Mouse (Mus musculus): ENCODE measurements around the gene Mreg. TPM values are rescaled to one million over a fixed set of nuclear protein-coding genes. Genes with fewer than 3 reads are reported as not detected.

Gene Mreg
- total and polyA plus RNA-seq, 3 experiments: 50.6 to 69.8 (median 52.4) TPM

DNA sequence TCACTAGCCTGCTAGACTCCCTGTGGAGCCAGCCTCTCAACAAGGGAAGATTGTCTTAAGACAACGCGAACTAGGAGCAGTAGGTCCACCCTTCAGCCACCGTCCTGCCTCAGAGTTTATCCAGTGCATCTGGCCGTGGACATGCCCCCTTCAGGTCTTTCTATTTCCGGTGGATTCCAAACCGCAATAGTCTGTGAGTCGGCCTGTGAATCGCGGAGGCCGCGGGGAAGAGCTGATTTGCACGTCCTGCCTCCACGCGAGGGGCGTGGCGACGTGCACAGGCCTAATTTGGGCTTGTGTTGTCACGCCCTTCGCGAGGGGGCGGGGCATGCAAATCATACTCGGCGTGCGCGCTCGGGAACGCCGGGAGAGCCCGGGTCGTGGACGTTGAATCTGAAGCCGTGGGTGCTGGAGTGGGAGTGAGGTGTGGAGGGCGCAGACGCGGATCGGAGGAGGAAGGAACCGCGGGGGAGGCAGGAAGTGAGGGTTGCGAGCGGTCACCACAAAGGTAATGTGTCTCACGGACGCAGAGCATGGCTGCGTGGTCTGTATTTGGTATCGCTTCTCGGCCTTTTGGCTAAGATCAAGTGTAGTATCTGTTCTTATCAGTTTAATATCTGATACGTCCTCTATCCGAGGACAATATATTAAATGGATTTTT, 31.7 kb upstream of the Mreg start:
- Histone ChIP-seq H3K27ac (ENCODE audit: insufficient read depth, low read depth) (peak overlapping the region; percentile 89), H3K9ac (ENCODE audit: insufficient read depth, low read depth) (peak overlapping the region; percentile 27), H3K36me3 (replicated peaks in 1 of 2; ENCODE audit: control insufficient read depth in 1 of 2, insufficient read depth in 1 of 2, low read length in 1 of 2) (no peaks in the 10 kb centered on the region), H3K4me2 (ENCODE audit: insufficient read depth, low read depth, poor library complexity, severe bottlenecking) (peak overlapping the region; percentile 57; the same call in 1 of the 2 replicates), H3K4me3 (replicated peaks in 1 of 3; ENCODE audit: low read depth in 2 of 3, low read length in 2 of 3, poor library complexity in 1 of 3) (peak overlapping the region; percentile 18 to 49 (median 42)), H3K27me3 (replicated peaks) (no peaks in the 10 kb centered on the region), H3K79me2 (replicated peaks; ENCODE audit: control insufficient read depth, extremely low read depth, insufficient read depth, poor library complexity, severe bottlenecking) (no peaks in the 10 kb centered on the region), H3K4me1 (ENCODE audit: control insufficient read depth in 1 of 2, insufficient read depth in 2 of 2) (peaks cover 3 to 21% of the 10 kb centered on the region in 2 experiments; a peak in 2 of 4 replicates), H3K9me3 (replicated peaks; ENCODE audit: low read length) (no peaks in the 10 kb centered on the region)
- DNase-seq (ENCODE audit: extremely low read depth): peak; percentile 97
- dilution Hi-C loops (cut with MboI; ENCODE audit: extremely low pct_ligation_motif_present, extremely low pct_unique_long_range_greater_than_20kb, low sequenced_read_pairs): no loop called here
- in situ Hi-C loops (cut with MboI; ENCODE audit: low pct_ligation_motif_present, low pct_unique_long_range_greater_than_20kb, low sequenced_read_pairs): no loop called here
- TF ChIP-seq E2F4 (IDR thresholded peaks at IDR 0.05; ENCODE audit: insufficient replicate concordance, low read depth, low read length) (no peak), JUND (conservative IDR thresholded peaks at IDR 0.05; ENCODE audit: low read depth, low read length) (no peak), ETS1 (conservative IDR thresholded peaks at IDR 0.05; ENCODE audit: low read depth, low read length) (no peak), TCF12 (IDR thresholded peaks at IDR 0.05; ENCODE audit: low read depth, low read length) (peak; percentile 91), MAFK (IDR thresholded peaks at IDR 0.05; ENCODE audit: insufficient replicate concordance, low read length) (no peak), POLR2AphosphoS2 (IDR thresholded peaks at IDR 0.05; ENCODE audit: low read depth, low read length) (no peak), JUN (IDR thresholded peaks at IDR 0.05; ENCODE audit: insufficient read depth, low read depth, low read length) (peak; percentile 31; the same call in 1 of the 2 replicates), NRF1 (IDR thresholded peaks at IDR 0.05; ENCODE audit: low read depth, low read length) (peak; percentile 59), SMC3 (IDR thresholded peaks at IDR 0.05; ENCODE audit: low read depth, low read length) (peak; percentile 11; the same call in 1 of the 2 replicates), CHD2 (IDR thresholded peaks at IDR 0.05; ENCODE audit: low read length) (peak; percentile 63; the same call in 1 of the 2 replicates), MAX (IDR thresholded peaks at IDR 0.05; ENCODE audit: low read length) (peak; percentile 77; the same call in 1 of the 2 replicates), MEF2A (IDR thresholded peaks at IDR 0.05; ENCODE audit: borderline replicate concordance, low read depth, low read length) (peak; percentile 68), ZNF384 (IDR thresholded peaks at IDR 0.05; ENCODE audit: low read depth, low read length) (no peak), MYC (IDR thresholded peaks at IDR 0.05; ENCODE audit: low read depth, low read length) (peak; percentile 75), NELFE (IDR thresholded peaks at IDR 0.05; ENCODE audit: low read depth, low read length) (no peak), MXI1 (IDR thresholded peaks at IDR 0.05; ENCODE audit: low read depth, low read length) (peak; percentile 72), BHLHE40 (IDR thresholded peaks at IDR 0.05; ENCODE audit: low read depth, low read length) (peak; percentile 82), SIN3A (IDR thresholded peaks at IDR 0.05; ENCODE audit: low read length) (peak; percentile 79; the same call in 1 of the 2 replicates), POLR2A (IDR thresholded peaks at IDR 0.05; ENCODE audit: low read depth, low read length) (peak; percentile 97), TBP (conservative IDR thresholded peaks at IDR 0.05; ENCODE audit: low read depth, low read length) (peak; percentile 98), EP300 (IDR thresholded peaks at IDR 0.05; ENCODE audit: low read length) (no peak; the same call in 1 of the 2 replicates), ELF1 (IDR thresholded peaks at IDR 0.05; ENCODE audit: low read depth, low read length) (peak; percentile 44; the same call in 1 of the 2 replicates)

Measured in CH12.LX (cell line).